Mouse (Mus musculus) cortical plate, adult 2 months (tissue): Measurements from ENCODE around the gene Prdm5.

Experiments
- CTCF ChIP-seq: fragments of 200-500 bp; IDR thresholded peaks from 2 replicates; pipeline ENCODE4 v1.5.1; 2011; ENCODE audit warnings: mild to moderate bottlenecking, control low read depth, low read length; ENCODE audit not compliant: insufficient read depth; ENCODE audit errors: extremely low read depth
- POLR2A ChIP-seq: fragments of 200-500 bp; IDR thresholded peaks from 2 replicates; pipeline ENCODE4 v1.6.1; 2011; ENCODE audit warnings: mild to moderate bottlenecking, low read length, control low read depth; ENCODE audit not compliant: insufficient read depth; ENCODE audit errors: extremely low read depth

DNA sequence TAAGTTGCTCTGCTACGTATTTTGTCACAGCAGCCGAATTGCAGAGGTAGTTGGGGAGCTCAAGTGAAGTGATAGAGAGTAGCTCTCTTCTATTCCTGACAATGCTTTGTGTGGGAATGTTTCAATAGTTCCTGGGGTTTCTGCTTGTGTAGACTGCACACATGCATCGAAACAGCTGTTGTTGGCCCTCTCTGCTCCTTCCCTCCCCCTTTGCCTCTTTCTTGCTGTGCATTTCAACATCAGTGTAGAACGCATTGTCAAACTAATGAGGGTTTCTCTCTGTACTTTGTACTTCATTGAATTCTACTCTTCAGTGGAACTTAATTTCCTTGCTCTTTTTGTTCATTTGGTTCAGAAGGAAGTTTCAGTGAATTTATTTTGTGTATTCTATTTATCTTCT, 75.8 kb downstream of the Prdm5 start:
- no peak for TF ChIP-seq POLR2A
- TF ChIP-seq CTCF, result no peak
